Mouse (Mus musculus) thymus, adult 18-20 months (tissue): ENCODE results near the gene Duxbl3.
"Not testable (repeated sequence)": the region's sequence is repeated elsewhere in the genome, so short reads cannot be mapped to it uniquely, and the experiment has no call there.

Experiments used
- DNase-seq, 2 experiments: peaks; one replicate each; pipeline ENCODE4 v3.0.0; 2022; ENCODE audit warnings: mixed read lengths in 2 of 2

Gene Duxbl3

DNA sequence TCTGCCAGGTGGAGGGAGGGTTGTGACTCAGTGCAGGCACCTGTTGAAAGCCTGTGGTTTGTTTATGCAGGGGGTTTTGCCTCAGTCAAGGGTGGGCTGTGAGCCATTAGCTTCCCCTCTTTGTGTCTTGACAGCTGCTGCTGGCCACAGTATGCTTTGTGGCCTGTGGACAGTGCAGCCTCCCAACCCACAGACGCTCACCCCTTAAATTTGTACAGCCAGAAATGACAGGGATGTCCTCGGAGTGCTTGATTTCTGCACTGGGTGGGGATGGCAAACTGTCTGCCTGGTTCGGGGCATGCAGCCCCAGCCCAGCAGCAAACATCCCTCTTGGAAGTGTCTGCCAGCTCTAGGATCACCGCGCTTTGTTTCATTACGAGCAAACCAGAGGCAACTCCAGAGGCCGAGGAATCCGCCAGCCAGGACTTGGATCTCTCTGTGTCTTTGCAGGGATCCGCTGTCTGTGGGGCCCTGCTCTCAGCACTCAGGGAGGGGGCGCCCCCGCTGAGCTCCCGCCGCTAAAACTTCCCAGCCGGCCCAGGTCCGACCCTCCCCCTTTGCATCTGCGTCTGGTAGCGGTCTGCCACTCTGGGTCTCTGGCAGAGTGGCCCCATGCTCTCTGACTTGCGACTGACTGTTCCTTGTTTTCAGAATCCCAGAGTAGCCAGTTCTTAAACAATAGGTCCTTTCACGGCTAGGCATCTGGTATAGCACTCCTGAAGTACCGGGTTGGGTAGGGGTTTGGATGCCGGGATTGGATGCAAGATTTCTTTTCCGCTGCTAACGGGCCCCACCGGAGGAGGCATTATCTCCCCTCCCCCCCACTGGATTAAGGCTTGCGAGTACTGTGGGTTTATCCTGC, at the start of gene Duxbl3:
Gene Duxbl3 (plus strand): TSS at position 207 of the 862 bp plus-strand sequence.
- not testable (repeated sequence) for DNase-seq

GRCm38 (mm10) chr14:26216233-26217000, 41.3 kb upstream of the Duxbl3 start:
- DNase-seq, result not testable (repeated sequence)

- DNase-seq, result not testable (repeated sequence)
Observed at GRCm38 (mm10) chr14:26237183-26237582, 20.6 kb upstream of the Duxbl3 start.

DNA sequence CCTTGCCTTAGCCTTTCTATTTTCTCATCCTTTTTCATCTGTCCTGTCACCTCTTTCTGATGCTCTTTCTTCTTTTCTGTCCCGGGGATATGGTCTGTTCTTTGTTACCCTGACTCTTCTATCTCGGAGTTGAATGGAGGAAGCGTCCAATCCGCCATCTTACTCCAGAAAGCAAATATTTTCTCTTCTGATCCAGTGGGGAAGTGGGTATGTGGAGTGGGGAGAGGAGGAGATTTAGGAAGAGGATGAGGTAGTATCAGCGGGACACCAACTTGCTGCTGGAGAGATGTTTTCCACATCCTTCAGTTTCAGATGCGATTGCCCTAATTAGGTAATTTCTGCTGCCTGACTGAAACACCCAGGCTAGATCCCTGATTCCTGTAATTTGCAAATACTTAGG, 967 bp downstream of the Duxbl3 start:
- DNase-seq, result not testable (repeated sequence)

- DNase-seq, result not testable (repeated sequence)
Observed at GRCm38 (mm10) chr14:26286737-26287136, 29.0 kb downstream of the Duxbl3 start.

DNA sequence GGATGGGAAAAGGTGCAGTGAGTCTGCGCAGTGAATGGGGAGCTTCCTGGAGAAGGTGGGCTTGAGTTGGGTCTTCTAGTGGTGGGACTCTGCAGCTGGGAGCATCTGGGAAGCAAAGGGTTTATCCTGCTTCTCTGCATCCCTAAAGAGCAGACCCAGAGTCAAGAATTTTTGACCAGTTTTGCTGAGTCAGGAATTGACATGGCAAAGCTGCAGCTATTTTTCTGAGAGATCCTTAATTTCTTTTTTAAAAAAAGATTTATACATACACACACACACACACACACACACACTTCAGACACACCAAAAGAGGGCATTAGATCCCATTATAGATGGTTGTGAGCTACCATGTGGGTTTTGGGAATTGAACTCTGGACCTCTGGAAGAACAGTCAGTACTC, 36.1 kb downstream of the Duxbl3 start:
- DNase-seq, result no peak

GRCm38 (mm10) chr14:26297055-26297454, 39.3 kb downstream of the Duxbl3 start:
- no peak for DNase-seq

DNA sequence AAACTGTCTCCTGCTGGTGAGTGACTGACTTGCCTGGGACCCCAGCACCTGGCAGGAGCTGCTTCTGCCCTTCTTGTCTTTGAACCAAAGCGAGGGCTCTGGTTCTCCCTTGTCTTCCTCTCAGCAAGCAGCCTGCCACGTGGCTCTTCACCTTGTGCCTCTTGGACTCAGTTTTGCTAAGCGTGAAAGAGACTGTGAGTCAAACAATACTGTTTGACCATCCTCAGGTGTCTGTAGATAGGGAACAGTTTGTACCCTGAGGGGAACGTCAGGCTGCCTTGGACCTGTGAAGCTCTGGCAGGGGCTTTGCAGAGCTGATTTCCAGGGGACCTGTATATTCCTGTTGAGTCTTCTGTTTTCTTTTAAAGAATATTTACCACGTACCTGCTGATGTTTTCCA, 39.7 kb downstream of the Duxbl3 start:
- DNase-seq, result no peak

- DNase-seq, result no peak
Observed at GRCm38 (mm10) chr14:26303111-26303510, 45.3 kb downstream of the Duxbl3 start.

DNA sequence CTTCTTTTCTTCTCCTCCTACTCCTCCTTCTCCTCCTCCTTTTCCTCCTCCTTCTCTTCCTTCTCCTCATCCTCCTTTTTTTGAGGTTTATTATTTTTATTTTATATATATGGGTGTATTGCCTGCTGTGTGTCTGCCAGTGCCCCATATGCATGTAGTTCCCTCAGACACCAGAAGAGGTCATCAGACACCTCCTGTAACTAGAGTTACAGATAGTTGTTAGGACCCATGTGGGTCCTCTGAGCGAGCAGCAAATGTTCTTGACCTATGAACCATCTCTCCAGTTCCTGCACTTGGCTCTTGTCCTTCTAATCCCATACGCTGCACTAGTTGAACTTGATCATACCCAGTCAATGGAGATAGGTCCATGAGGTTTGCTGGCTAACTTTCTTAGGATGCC, 48.3 kb downstream of the Duxbl3 start:
- DNase-seq, result no peak

DNA sequence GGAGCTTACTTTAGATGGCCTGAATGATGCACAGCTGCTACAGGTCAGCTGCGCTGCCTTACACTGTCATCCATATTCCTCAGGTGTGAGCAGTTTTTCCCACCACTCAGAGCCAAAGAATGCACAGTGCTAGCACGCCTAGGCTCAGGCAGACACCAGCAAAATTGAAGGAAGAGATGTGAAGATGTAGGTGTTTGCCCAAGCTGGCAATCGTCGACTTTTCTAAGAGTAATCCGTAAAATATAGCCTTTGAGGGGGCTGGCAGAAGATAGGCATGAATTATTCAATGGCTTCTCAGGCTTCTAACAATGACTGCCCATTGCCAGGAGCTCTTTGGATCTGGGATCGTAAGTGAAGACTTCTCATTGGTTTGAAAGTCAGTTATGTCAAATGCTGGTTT, 51.1 kb downstream of the Duxbl3 start:
- no peak for DNase-seq

- DNase-seq, result no peak
Observed at GRCm38 (mm10) chr14:26309511-26309910, 51.7 kb downstream of the Duxbl3 start.

- DNase-seq, result no peak
Observed at GRCm38 (mm10) chr14:26316246-26316730, 58.5 kb downstream of the Duxbl3 start.
